Mouse (Mus musculus) thymus, adult 2 months (tissue): ENCODE measurements around the gene Ttc16. TPM values are rescaled to one million over a fixed set of nuclear protein-coding genes. Genes with fewer than 3 reads are reported as not detected.

ENCODE experiments used
- DNase-seq: peaks from one replicate; pipeline ENCODE4 v3.0.0; 2021
- H3K27ac ChIP-seq: fragments of 200-500 bp; 2 replicates; pipeline ENCODE4 v1.5.1; 2012; ENCODE audit warnings: low read length, control low read depth; ENCODE audit not compliant: control insufficient read depth, insufficient read depth
- H3K27me3 ChIP-seq: fragments of 200-500 bp; 2 replicates; pipeline ENCODE4 v1.6.1; 2012; ENCODE audit warnings: mild to moderate bottlenecking, low read length, moderate library complexity, mixed read lengths; ENCODE audit not compliant: control insufficient read depth, insufficient read depth
- H3K36me3 ChIP-seq: fragments of 200-500 bp; 2 replicates; pipeline ENCODE4 v1.6.1; 2012; ENCODE audit warnings: mild to moderate bottlenecking, low read length, moderate library complexity; ENCODE audit not compliant: control insufficient read depth, insufficient read depth
- H3K4me1 ChIP-seq: fragments of 200-500 bp; replicated peaks from 2 replicates; pipeline ENCODE4 v1.6.1; 2012; ENCODE audit warnings: low read length; ENCODE audit not compliant: control insufficient read depth, insufficient read depth
- H3K4me3 ChIP-seq: fragments of 200-500 bp; 2 replicates; pipeline ENCODE4 v1.5.1; 2012; ENCODE audit warnings: mild to moderate bottlenecking, low read length, control low read depth, moderate library complexity; ENCODE audit not compliant: control insufficient read depth, insufficient read depth
- CTCF ChIP-seq: fragments of 200-500 bp; IDR thresholded peaks from 2 replicates; pipeline ENCODE4 v1.5.1; 2012; ENCODE audit warnings: mild to moderate bottlenecking, control low read depth, low read length, moderate library complexity, borderline replicate concordance; ENCODE audit not compliant: control insufficient read depth, poor library complexity, insufficient read depth; ENCODE audit errors: extremely low read depth
- POLR2A ChIP-seq: fragments of 200-500 bp; IDR thresholded peaks from 2 replicates; pipeline ENCODE4 v1.6.1; 2012; ENCODE audit warnings: mild to moderate bottlenecking, low read length, control low read depth, moderate library complexity; ENCODE audit not compliant: control insufficient read depth, poor library complexity, insufficient read depth; ENCODE audit errors: extremely low read depth
- WGBS: fragments of 180-500 bp; shearing (Covaris S2); methylation state at CpG from one replicate; pipeline ENCODE4 v1.1.7; 2018; 5-methylcytosine and 5-hydroxymethylcytosine counted together
- polyA plus RNA-seq: library from polyadenylated mRNA; depleted of rRNA; stranded (reverse); fragments of >200 nt; gene quantifications from 2 replicates; pipeline ENCODE4 v1.2.3, GENCODE M21; 2012

Gene Ttc16
- polyA plus RNA-seq, 1 experiment: 2.3 TPM

DNA sequence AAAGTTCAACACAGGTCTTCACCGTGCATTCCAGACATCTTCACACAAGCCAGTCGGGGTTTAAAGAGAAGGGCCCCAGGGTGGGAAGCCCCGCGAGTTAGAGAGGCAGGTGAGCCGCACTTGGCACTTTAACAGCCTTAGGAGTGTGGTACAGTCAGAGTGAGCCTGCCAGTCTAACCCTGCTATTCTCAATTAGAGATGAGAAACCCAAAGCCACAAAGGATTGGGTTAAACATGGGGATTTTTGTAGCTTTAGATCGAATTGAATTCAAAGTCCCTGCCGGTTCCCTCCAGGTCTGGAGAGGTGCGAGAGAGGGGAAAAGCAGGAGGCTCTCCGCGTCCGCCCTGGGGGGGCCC, 34.5 kb downstream of the Ttc16 start, which contains the start of gene 6330409D20Rik:
Gene 6330409D20Rik (minus strand): TSS at position 101 of the 357 bp plus-strand sequence.
- Histone ChIP-seq H3K27me3 (no peaks in the 10 kb centered on the region), H3K36me3 (peaks cover 21% of the 10 kb centered on the region), H3K4me1 (no peaks in the 10 kb centered on the region), H3K27ac (no peak within 1 kb of the TSS), H3K4me3 (no peak within 1 kb of the TSS)
- no peak for TF ChIP-seq CTCF
- no peak for TF ChIP-seq POLR2A
- 88% methylated on average over 11 of the region's 11 CpGs for WGBS
- no peak for DNase-seq

- TF ChIP-seq CTCF (no peak), POLR2A (no peak)
- Histone ChIP-seq H3K36me3 (peaks cover 9% of the 10 kb centered on the region), H3K27ac (no peak overlapping the region), H3K4me1 (no peaks in the 10 kb centered on the region), H3K4me3 (no peak overlapping the region), H3K27me3 (no peaks in the 10 kb centered on the region)
- no peak for DNase-seq
- 95% methylated on average over 4 of the region's 4 CpGs for WGBS
Measured at GRCm38 (mm10) chr2:32739311-32739710, 36.1 kb downstream of the Ttc16 start.

DNA sequence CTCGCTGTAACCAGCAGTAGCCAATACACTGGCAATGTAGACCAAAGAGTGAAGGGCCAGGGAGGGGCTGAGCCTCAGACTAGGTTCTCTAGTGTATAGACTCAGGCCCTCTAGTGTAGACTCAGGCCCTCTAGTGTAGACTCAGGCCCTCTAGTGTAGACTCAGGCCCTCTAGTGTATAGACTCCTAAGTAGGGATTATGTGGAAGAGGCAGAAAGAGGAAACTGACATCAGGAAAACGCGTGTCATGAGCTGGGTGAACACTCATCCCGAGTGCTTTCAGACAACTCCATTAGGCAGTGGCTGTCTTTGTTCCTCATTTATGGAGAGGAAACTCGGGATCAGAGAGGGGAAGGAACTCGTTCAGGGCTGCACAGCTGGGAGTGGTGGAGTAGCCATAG, 38.4 kb downstream of the Ttc16 start:
- H3K4me1 ChIP-seq: no peaks in the 10 kb centered on the region
- TF ChIP-seq POLR2A (no peak), CTCF (no peak)
- no peak overlapping the region for H3K4me3 ChIP-seq
- 86% methylated on average over 6 of the region's 6 CpGs for WGBS
- DNase-seq: no peak
- H3K36me3 ChIP-seq: peaks cover 9% of the 10 kb centered on the region
- no peak overlapping the region for H3K27ac ChIP-seq
- H3K27me3 ChIP-seq: no peaks in the 10 kb centered on the region

DNA sequence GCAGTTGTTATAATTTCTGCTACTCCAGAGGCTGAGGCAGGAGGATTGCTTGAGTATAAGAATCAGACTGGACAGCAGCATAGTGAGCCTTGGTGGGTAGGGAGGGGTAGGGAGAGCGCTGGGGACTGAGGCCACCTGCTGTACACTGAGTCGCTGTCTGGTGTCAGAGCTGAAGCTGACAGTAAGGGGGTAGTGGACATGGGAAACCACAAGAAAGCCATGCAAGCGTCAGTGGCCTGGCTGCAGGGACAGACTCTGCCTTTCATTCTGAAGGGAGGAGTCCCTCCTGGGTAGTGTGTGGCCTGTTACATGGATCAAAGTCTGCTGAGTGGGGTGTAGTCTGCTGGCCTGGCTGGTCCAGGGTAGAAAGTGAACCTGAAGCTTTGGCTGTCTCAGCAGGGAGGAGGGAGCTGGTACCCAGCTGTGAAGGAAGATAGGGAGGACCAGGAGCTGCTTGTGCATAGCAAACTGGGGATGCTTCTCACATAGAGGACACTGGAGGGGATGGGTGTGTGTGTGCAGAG, 39.1 kb downstream of the Ttc16 start:
- Histone ChIP-seq H3K27ac (no peak overlapping the region), H3K27me3 (no peaks in the 10 kb centered on the region), H3K36me3 (peaks cover 9% of the 10 kb centered on the region), H3K4me3 (no peak overlapping the region), H3K4me1 (no peaks in the 10 kb centered on the region)
- WGBS: 73% methylated on average over 3 of the region's 3 CpGs
- DNase-seq: no peak
- no peak for TF ChIP-seq CTCF

GRCm38 (mm10) chr2:32734933-32735332, 40.5 kb downstream of the Ttc16 start:
- no peak for TF ChIP-seq POLR2A
- TF ChIP-seq CTCF: no peak
- H3K4me1 ChIP-seq: no peaks in the 10 kb centered on the region
- no peak for DNase-seq
- H3K27ac ChIP-seq: no peak overlapping the region
- H3K36me3 ChIP-seq: peaks cover 2% of the 10 kb centered on the region; the same call in 1 of the 2 replicates
- H3K4me3 ChIP-seq: no peak overlapping the region
- WGBS: 84% methylated on average over 4 of the region's 4 CpGs
- no peaks in the 10 kb centered on the region for H3K27me3 ChIP-seq

GRCm38 (mm10) chr2:32734480-32734879, 41.0 kb downstream of the Ttc16 start:
- Histone ChIP-seq H3K27me3 (no peaks in the 10 kb centered on the region), H3K4me1 (no peaks in the 10 kb centered on the region), H3K27ac (no peak overlapping the region), H3K36me3 (no peaks in the 10 kb centered on the region), H3K4me3 (no peak overlapping the region)
- 93% methylated on average over 4 of the region's 4 CpGs for WGBS
- TF ChIP-seq CTCF (no peak), POLR2A (no peak)
- no peak for DNase-seq

- TF ChIP-seq POLR2A (no peak), CTCF (no peak)
- Histone ChIP-seq H3K4me3 (no peak overlapping the region), H3K4me1 (peaks cover 11% of the 10 kb centered on the region), H3K36me3 (no peaks in the 10 kb centered on the region), H3K27me3 (no peaks in the 10 kb centered on the region), H3K27ac (no peak overlapping the region)
- DNase-seq: no peak
- 94% methylated on average over 6 of the region's 6 CpGs for WGBS
Measured at GRCm38 (mm10) chr2:32732695-32733094, 42.7 kb downstream of the Ttc16 start.
